Mouse (Mus musculus) cerebellum, adult 8-10 months (tissue): ENCODE results near the gene Rasal1.

Experiments used
- DNase-seq: peaks from one replicate; pipeline ENCODE4 v3.0.0; 2022

The Rasal1 gene

DNA sequence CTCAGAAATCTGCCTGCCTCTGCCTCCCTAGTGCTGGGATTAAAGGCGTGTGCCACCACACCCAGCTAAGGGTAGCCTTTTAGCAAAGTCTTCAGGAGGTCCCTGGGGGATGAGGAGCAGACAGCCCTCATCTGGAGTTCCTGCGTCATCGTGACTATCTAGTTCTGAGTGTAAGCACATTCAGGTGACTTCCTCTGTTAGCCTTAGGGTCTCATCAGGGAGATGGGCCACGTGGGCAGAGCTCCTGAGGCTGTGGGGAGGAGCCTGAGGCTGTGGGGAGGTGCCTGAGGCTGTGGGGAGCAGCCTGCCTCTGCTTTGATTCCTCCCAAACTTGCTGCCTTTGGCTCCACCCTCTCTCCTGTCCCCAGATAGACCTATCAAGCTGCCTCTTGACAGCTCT is 48.3 kb downstream of the Rasal1 start:
- DNase-seq: no peak

DNA sequence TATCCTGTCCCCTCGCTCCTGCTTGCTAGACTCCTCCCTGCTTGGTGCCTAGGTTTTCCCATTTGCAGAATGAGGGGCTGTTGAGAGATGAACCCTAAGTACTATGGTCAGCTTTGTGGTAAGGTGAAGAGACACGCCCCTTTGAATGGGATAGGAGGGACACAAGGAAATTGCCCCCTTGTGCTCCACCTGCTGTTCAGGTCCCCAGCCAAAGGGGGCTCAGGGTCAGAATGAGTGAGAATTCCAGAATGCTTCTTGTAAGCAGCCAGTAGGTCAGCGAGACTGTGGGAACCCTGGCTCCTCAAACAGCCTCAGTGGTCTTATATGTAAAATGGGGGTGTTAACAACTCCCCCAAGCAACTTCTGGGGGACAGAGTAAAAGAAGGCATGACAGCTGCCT is 49.6 kb downstream of the Rasal1 start:
- no peak for DNase-seq

DNA sequence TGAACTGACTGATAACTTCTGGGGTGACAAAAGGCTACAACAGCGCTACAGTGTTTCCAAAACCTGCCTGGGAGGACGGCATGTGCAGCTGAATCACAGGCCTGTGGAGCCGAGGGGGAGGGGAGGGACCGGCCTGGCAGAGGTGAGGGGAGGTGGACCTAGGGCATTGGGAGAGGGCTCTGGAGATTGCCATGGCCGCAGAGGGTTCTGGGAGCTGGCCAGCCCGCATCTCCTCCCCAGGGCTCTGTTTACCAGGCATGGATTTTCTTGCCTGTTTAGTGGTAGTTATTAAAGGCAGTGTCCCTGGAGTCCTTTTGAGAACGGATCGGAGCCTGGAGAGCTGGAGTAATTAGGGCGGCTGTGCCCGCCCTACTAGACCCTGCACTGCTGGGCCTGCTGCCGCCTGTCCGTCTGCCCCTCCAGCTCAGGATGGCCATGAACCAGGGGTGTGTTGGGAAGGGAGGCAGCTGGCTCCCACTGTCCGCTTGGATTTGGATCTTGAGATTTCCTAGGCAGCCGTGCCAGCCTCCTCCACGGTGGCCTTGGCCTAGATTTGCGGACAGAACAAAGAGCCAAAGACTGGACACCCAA is 50.3 kb downstream of the Rasal1 start:
- DNase-seq: peak; percentile 59

DNA sequence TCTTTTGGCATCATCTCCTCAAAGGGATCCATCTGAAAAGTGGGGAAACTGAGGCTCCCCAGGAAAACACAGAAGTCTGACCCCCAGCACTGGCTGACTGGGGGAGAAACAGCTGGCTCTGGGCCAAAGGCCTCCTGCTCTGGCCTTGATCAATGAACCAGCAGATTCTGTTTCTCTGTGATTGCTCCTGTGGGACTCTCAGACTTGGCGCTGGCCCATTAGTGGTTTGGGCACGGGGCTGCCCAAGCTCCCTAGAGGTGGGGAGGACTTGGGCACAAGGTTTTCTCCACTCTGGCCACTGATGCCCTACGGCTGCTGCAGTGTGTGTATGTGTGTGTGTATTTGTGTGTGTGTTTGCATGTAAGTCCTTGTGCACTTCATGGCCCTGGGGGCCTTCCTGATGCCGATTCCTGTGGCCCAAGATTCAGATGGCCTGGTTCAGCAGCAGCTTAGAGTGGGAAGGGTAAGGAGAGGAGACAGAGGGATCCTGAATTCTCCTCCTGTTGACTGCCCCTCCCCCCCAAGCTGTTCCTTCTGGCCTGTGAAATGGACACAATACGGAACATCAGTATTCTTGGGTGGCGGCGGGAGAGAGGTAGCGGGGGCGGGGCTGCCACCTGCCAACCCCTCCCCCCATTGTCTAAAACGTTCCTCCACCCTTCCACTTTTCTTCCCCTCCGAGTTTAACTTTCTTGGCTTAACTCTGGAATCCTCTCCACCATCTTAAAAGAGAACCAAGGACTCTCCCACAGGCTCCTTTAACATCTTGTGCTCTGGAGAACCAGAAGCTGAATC is 52.6 kb downstream of the Rasal1 start:
- DNase-seq: no peak

DNA sequence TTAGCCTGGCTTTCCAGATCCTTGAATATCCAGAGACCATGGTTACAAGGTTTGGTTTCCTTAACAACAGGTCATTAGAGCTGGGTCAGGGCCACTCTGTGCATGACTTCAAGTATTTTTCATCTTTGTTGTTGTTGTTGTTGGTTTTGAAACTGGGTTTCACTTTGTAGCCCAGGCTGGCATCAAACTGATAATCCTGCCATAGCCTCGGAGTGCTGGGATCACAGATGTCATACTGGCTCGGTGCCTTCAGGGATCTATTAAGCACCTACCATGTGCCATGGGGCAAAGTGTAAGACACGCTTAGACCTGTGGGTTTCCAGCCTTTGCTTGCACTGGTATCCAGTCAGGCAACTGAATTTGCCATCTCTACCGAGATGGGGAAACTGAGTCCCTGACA is 53.8 kb downstream of the Rasal1 start:
- DNase-seq: peak; percentile 68

DNA sequence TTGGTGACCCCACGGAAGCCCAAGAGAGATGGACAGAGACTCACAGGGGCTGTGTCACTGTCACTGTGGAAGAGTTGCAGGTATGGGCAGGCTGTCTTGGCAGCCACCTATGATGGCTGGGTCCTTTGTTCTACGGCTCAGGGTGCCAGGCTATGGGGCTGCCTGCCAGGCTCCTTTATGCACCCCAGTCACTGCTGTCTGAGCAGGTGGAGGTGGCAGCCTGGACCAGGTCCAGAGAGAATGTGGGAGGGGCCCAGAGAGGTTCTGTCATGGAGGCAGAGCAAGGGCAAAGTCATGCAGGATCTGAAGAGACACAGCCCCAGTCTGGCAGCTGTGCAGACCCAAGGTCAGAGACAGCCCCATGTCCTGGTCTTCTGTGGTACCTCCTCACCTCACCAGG is 54.4 kb downstream of the Rasal1 start:
- DNase-seq: peak; percentile 84

DNA sequence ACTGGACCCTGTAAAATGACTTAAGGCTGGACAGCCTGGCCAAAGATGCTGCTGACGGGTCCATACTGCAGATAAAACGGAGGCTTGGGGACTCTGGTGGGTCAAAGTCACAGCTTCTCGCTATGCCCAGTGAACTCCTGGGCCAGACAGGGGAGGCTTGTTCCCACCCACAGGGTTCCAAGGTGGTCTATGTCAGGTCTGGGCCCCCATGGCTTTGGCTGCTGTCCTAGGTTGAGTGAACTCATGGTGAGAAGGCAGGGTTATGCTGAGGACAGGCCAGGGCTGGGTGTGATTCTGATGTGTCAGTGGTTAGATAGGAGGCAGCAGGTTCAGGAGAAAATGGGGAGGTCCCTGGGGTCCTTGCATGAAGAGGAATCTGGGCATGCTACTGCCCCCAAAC is 55.0 kb downstream of the Rasal1 start:
- DNase-seq: no peak

DNA sequence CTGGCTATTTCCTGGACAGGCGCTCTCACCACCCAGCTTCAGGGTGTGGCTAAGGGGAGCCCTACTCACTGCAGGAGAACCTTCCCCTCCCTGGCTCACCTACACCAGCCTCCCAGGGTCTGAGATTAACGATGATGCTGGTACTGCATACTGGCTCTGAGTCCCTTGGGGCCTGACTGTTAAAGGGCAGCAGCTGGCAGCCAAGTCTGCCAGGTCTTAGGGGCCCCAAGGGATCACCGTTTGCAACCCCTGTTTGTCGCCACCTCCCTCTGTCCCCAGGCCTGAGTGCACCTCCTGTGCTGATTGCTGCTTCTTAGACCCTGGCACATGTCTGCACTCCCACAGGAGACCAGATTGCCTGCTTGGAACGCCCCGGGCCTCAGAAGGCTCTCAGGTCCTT is 55.8 kb downstream of the Rasal1 start:
- no peak for DNase-seq

DNA sequence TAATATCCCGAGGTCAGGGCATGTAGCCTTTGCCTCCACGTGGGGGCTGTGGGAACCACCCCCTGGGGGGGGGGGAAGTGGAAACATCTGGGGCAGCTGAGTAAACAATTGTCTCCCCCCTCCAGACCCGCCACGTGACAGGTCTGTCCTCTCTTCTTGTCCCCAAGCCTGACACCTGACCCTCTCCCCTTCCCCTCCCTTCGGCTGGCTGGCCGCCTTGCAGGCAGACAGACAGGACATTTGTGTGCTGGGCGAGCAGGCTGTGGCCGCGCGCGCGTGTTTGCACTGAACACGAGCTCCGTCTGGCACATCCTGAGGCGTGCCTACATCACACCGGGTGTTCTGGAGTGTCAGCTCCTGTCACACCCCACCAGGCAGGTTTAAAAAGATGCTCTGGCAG is 57.9 kb downstream of the Rasal1 start:
- peak; percentile 57 for DNase-seq

DNA sequence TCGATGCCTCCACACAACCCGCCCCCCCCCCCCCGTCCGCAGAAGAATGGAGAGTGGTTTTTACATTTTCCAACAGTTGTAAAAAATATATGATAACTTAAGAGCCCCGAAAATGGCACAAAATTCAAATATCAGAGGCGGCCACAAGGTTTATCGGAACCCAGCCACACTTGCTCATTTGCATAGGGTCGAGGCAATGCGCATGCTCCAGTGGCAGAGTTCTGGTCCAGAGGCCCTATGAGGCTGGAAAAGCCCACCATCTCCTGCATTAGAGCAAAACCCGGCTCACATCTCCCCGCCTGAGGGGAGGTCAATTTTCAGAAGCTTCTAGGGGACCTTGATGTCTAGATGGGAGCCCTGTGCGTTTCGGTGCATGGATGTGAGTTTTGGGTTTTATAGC is 58.4 kb downstream of the Rasal1 start:
- no peak for DNase-seq

DNA sequence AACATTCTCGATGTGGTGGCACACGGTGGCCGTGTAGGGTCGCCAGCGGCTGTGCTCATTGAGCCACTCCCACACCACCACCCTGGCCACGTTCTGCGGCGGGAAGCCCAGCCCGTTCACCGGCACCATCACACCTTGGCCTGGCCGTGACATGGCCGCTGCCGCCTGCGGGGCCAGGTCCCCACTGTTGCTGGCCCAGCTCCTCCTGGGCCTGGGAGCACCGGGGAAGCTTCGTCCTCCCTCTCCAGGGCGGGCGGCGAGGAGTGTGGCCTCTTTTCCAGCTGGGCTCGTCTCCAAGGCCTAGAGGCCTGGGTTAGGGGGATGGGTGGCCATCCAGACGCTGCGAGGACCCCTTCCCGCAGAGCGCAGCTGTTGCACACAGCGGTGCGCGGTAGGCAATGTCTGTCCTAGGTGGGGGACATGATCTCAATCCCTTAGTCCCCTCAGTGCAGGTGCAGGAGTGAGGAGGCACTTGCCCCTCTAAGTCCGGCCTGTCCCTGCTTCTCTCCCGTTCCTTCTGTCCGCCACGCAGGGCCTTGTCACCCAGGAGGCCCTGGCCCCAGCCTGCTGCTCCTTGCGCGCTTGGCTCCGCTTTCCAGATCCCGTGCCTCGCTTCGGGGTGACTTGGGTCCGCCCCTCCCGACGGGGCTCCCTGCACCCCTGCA is 61.7 kb downstream of the Rasal1 start:
- peak; percentile 61 for DNase-seq

DNA sequence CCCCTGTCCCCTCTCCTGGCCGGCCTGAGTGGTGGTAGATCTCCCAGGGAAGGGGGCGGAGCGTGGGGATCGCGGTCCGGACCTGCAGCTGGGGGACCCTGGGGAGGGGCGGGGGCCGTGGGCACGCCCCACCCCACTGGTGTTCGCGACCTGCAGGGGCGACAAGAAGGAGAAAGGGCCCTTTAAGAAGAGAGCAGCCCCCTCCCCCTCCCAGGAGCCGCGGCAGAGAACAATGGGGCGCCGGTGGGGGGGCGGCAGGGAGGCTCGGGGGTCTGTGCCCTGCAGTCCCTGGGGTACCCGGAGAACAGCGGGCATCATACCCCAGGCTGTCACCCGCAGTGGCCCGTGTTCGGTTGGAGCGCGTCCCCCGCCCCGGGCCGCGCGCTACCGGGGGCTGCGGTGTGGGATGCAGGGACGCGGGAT is 62.2 kb downstream of the Rasal1 start:
- DNase-seq: no peak

DNA sequence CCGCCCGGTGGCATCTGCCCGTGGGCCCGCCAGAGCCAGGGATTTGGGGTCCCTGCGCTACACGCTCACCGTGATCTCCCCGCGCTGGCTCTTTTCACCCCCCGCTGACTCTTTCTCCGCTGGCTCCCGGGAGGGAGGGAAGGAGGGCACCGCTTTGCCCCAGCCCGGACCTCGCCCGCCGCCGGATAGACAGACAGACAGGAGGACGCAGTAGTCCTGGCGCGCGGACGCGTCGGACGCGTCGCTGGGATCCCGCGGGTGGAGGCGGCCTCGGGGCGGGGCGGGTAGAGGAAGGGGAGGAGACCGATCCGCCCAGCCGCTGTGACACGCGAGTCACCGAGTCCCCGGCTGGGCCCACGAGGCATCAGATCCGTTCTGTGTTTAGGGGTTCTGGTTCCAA is 62.8 kb downstream of the Rasal1 start:
- DNase-seq: peak; percentile 77

DNA sequence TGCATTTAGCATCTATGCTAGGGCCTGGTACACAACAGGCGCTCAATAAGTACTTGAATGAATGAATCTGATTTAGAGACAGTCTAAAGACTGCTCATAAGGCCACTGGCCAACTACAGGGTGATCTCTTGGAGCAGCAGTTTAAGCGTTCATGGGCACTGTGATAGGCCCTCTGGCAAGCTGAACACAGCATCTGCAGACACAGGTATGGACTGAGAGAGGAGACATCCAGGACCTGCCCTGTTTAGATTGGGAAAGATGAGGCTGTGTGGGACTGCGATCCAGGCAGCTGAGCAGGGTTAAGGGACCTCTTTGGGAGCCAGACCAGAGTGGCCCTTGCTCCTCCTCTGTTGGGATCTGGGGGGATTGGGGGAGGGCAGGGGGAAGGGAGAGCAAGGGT is 63.2 kb downstream of the Rasal1 start, which contains the start of gene Dtx1:
TSS of gene Dtx1 (minus strand) at position 101 of the 400 bp plus-strand sequence.
- no peak for DNase-seq

DNA sequence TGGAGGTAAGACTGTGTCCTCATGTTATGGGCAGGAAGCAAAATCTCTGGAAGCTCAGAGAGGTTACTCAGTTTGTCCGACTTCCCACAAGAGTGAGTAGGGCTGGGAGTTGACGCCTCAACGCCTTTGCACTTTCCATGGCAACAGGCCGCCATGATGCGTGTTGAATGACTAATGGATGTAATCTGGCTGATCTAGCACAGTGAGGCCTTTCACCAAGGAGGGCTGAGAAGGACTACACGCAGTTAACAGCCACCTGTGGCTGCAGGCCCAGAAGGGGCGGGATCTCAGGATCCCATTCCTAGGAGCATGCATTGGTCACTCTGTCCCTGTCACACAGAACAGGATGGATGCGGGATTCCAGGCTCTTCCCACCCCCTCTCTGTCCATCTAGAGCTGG is 64.1 kb downstream of the Rasal1 start:
- no peak for DNase-seq

DNA sequence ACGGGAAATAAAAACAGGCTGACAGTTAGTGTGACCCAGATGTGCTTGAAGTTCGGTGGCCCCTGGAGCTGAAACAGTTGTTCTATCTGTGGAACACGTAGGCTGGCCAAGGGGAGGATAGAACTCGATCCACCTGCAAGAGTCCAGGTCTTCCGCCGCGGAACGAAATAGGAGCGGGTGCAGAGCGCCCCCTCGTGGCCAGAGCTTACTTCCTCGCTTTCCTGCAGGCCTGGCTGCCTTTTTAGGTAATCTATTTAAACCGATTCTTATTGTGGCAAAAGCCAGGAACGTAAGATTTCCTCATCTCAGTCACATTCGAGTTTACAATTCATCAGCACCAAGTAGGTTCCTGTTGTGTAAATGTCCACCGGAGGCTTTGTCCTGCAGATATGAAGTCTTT is 65.7 kb downstream of the Rasal1 start:
- DNase-seq: peak; percentile 88

DNA sequence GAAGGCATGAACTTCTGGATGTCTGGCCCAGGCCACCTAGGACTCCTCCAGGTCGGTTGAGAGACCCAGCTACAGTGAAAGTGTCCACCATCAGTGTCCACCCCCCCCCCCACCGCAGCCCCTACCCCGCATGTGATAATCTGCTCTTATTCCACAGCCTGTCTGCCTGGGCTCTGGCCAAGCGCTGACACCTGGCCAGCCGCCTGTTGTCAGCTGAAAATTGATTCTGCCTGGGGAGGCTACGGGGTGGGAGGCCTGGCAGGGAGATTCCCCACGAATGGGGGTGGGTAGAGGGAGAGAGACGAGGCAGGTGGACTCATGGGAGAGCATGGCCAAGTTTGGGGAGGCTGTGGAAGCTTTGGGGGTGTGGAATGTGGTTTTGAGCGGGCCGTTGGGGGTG is 68.5 kb downstream of the Rasal1 start:
- no peak for DNase-seq

DNA sequence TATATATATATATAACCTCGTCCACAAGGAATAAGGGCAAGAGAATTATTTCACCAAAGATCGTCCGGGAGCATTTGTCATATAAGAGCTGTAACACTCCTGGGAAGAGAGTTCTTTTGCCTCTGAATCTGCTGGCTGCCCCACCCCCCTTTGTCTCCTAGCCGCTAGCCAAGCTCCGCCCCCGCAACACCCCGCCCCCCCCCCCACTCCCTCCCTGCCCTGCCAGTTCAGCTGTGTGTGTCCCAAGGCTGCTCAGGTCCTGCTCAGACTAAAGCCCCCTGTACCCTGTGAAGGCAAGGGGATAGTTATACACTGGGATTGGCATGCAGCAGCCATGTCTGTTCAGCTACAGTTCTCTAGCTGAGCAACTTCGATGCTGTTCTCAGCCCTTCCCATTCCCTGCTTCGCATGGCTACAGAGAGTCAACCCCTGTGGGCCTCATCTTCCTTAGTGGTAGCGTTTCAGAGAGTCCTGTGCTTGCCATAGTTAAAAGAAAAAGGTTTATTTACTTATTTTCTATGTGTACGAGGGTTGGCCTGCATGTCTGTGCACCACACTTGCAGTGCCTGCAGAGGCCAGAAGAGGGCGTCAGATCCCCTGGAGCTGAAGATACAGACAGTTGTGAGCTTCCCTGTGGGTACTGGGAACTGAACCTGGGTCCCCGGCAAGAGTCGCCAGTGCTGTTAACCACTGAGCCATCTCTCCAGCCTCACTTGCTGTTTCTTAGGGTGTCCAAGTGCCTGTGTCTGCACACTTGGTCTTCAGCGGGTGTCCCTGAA is 70.2 kb downstream of the Rasal1 start:
- no peak for DNase-seq

DNA sequence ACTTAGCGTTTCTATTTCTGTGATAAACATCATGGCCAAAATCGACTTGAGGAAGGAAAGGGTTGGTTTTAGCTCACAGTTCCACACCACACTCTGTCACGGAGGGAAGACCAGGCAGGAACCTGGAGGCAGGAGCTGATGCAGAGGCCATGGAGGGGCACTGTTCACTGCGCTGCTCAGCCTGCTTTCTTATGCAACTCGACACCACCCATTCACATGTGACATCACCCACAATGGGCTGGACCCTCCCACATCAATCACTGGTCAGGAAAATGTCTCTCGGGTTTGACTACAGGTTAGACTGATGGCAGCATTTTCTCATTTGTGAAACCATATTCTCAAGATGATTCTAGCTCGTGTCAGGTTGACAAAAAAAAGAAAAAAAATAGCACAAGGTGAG is 72.4 kb downstream of the Rasal1 start:
- DNase-seq: no peak

DNA sequence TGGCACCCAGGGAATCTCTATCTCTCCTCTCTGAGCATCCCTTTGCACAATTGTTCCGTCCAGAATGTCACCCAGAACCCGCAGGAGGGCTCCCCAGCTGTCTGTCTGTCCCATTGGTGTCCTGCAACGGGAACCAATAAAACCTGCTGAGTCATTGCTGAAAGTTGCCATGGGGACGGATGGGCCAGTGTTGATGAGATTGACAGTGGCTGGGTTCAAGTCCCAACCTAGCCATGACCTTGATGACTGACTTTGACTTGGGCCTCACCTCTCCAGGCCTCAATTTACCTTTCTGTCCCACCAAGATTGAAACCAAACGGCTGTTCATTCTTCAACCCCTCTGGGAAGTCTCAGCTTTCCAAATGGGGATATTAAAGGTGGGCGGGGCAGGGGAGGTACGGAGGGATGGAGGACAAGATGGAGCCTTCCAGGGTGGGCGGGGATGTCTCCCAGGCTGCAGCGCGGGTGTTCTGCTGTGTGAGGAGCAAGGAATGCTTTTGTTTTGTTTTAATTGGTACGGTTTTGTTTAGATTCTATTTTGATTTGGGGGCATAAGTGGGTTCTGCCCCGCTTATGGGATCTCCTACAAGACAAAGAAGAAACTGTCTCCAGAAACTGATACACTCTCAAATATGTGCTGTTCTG is 77.3 kb downstream of the Rasal1 start:
- DNase-seq: no peak
